Comparison of ENCODE assay signal across 8 mouse cellular contexts in genomic region chr17:71185368-71185767, GRCm38 (mm10). TPM values are rescaled to one million over a fixed set of nuclear protein-coding genes. Genes with fewer than 3 reads are reported as not detected.
A peak's percentile ranks its signal among the peaks of the same experiment; 100 is the strongest.
DNase-seq lines count a peak whose midpoint lies in the region; ATAC-seq lines count a peak whose summit lies in the region.

No protein-coding gene starts in this region.

- peak overlapping the region; percentile 88 for H3K4me3 ChIP-seq in kidney, embryonic 16.5 days (ENCODE audit: low read length)
- H3K4me3 ChIP-seq in forebrain, embryonic 11.5 days (ENCODE audit: low read depth, low read length), result peak overlapping the region; percentile 83; the same call in 1 of the 2 replicates
- peak overlapping the region; percentile 88 for H3K4me3 ChIP-seq in limb, embryonic 15.5 days
- no peak overlapping the region; the same call in 1 of the 2 replicates for H3K4me3 ChIP-seq in neural tube, embryonic 14.5 days (ENCODE audit: low read depth, low read length)

- ATAC-seq in kidney, embryonic 16.5 days (ENCODE audit: low FRiP score, low TSS enrichment), result no peak
- no peak for ATAC-seq in forebrain, embryonic 11.5 days (replicated peaks; ENCODE audit: low FRiP score)
- no peak for ATAC-seq in limb, embryonic 15.5 days (ENCODE audit: insufficient number of reproducible peaks, low FRiP score, low TSS enrichment, low read depth)
- no peak for ATAC-seq in neural tube, embryonic 14.5 days (ENCODE audit: low read depth)

- peak overlapping the region; percentile 51; the same call in 1 of the 2 replicates for H3K27ac ChIP-seq in kidney, embryonic 16.5 days (ENCODE audit: low read length)
- no peak overlapping the region for H3K27ac ChIP-seq in forebrain, embryonic 11.5 days (ENCODE audit: low read depth, low read length)
- H3K27ac ChIP-seq in limb, embryonic 15.5 days, result no peak overlapping the region
- H3K27ac ChIP-seq in neural tube, embryonic 14.5 days (ENCODE audit: low read depth, low read length), result no peak overlapping the region

- H3K36me3 ChIP-seq in kidney, embryonic 16.5 days (ENCODE audit: insufficient read depth, low read length), result no peaks in the 10 kb centered on the region
- H3K36me3 ChIP-seq in forebrain, embryonic 11.5 days (ENCODE audit: control insufficient read depth, insufficient read depth, low read length), result no peaks in the 10 kb centered on the region
- H3K36me3 ChIP-seq in limb, embryonic 15.5 days, result no peaks in the 10 kb centered on the region
- no peaks in the 10 kb centered on the region for H3K36me3 ChIP-seq in neural tube, embryonic 14.5 days (ENCODE audit: control insufficient read depth, insufficient read depth, low read length)

- no peaks in the 10 kb centered on the region for H3K9me3 ChIP-seq in kidney, embryonic 16.5 days (ENCODE audit: low read length)
- no peaks in the 10 kb centered on the region for H3K9me3 ChIP-seq in forebrain, embryonic 11.5 days (ENCODE audit: control insufficient read depth, low read length)
- no peaks in the 10 kb centered on the region for H3K9me3 ChIP-seq in limb, embryonic 15.5 days
- H3K9me3 ChIP-seq in neural tube, embryonic 14.5 days (ENCODE audit: control insufficient read depth, low read length), result no peaks in the 10 kb centered on the region

- H3K9ac ChIP-seq in kidney, embryonic 16.5 days (replicated peaks; ENCODE audit: low read length), result peak overlapping the region; percentile 98
- H3K9ac ChIP-seq in forebrain, embryonic 11.5 days (ENCODE audit: low read length), result no peak overlapping the region
- no peak overlapping the region for H3K9ac ChIP-seq in limb, embryonic 15.5 days
- H3K9ac ChIP-seq in neural tube, embryonic 14.5 days (replicated peaks; ENCODE audit: low read depth, low read length), result no peak overlapping the region

- no peaks in the 10 kb centered on the region for H3K27me3 ChIP-seq in kidney, embryonic 16.5 days (ENCODE audit: insufficient read depth, low read length)
- peaks cover 2% of the 10 kb centered on the region; the same call in 1 of the 2 replicates for H3K27me3 ChIP-seq in forebrain, embryonic 11.5 days (ENCODE audit: control insufficient read depth, insufficient read depth, low read length)
- no peaks in the 10 kb centered on the region for H3K27me3 ChIP-seq in limb, embryonic 15.5 days
- no peaks in the 10 kb centered on the region for H3K27me3 ChIP-seq in neural tube, embryonic 14.5 days (ENCODE audit: control insufficient read depth, insufficient read depth, low read length)

- peaks cover 54% of the 10 kb centered on the region for H3K4me1 ChIP-seq in kidney, embryonic 16.5 days (ENCODE audit: insufficient read depth, low read length)
- peaks cover 5% of the 10 kb centered on the region; the same call in 1 of the 2 replicates for H3K4me1 ChIP-seq in forebrain, embryonic 11.5 days (replicated peaks; ENCODE audit: control insufficient read depth, insufficient read depth, low read length)
- H3K4me1 ChIP-seq in limb, embryonic 15.5 days, result peaks cover 29% of the 10 kb centered on the region
- H3K4me1 ChIP-seq in neural tube, embryonic 14.5 days (ENCODE audit: control insufficient read depth, insufficient read depth, low read length), result peaks cover 12% of the 10 kb centered on the region

- peak overlapping the region; percentile 86 for H3K4me2 ChIP-seq in kidney, embryonic 16.5 days (replicated peaks; ENCODE audit: low read depth, low read length)
- H3K4me2 ChIP-seq in forebrain, embryonic 11.5 days (ENCODE audit: low read depth, low read length, severe bottlenecking), result peak overlapping the region; percentile 83
- peak overlapping the region; percentile 71; the same call in 1 of the 2 replicates for H3K4me2 ChIP-seq in limb, embryonic 15.5 days
- peak overlapping the region; percentile 86 for H3K4me2 ChIP-seq in neural tube, embryonic 14.5 days (ENCODE audit: low read depth, low read length)

- WGBS in kidney, embryonic 16.5 days, result 21% methylated on average over 1 of the region's 1 CpGs
- WGBS in forebrain, embryonic 11.5 days, result 50% methylated on average over 1 of the region's 1 CpGs
- 61% methylated on average over 1 of the region's 1 CpGs for WGBS in limb, embryonic 15.5 days
- 86% methylated on average over 1 of the region's 1 CpGs for WGBS in neural tube, embryonic 14.5 days

- no peak for DNase-seq in kidney, postnatal 36 days
- no peak for DNase-seq in forebrain, embryonic 11.5 days (ENCODE audit: low spot score)
- no peak for DNase-seq in layer of hippocampus, adult 9-11 months
- no peak for DNase-seq in urinary bladder, postnatal 36 days (ENCODE audit: low spot score in 2 of 2)
- DNase-seq in thymus, postnatal 4 days, result no peak

RNA-seq across cellular contexts. Expression of gene Lpin2, which starts 3.0 kb away (rescaled TPM):
- 65.8 and 78.4 TPM in 2 replicates for polyA plus RNA-seq in kidney, embryonic 16.5 days (2015; fragmentation: Nextera tagmentation; extraction: Ambion mirVana)
- polyA plus RNA-seq in forebrain, embryonic 11.5 days (2014; fragmentation: Nextera tagmentation; extraction: Ambion mirVana), result 47.5 and 53.5 TPM in 2 replicates
- 31.9 and 32.6 TPM in 2 replicates for polyA plus RNA-seq in limb, embryonic 15.5 days (2015; fragmentation: Nextera tagmentation; extraction: Ambion mirVana)
- polyA plus RNA-seq in neural tube, embryonic 14.5 days (2014; fragmentation: Nextera tagmentation; extraction: Ambion mirVana), result 49.8 and 52.4 TPM in 2 replicates
